Mouse (Mus musculus) ES-Bruce4 (cell line): ENCODE measurements around the gene Drd4. TPM values are rescaled to one million over a fixed set of nuclear protein-coding genes. Genes with fewer than 3 reads are reported as not detected.

Experiments used
- H3K27ac ChIP-seq: 2 replicates; pipeline ENCODE4 v1.5.1; 2012; ENCODE audit warnings: low read length, inconsistent platforms; ENCODE audit not compliant: insufficient read depth
- H3K27me3 ChIP-seq: 2 replicates; pipeline ENCODE4 v1.6.1; 2012; ENCODE audit warnings: mild to moderate bottlenecking, low read length, inconsistent platforms; ENCODE audit not compliant: control insufficient read depth, poor library complexity, insufficient read depth, severe bottlenecking
- H3K36me3 ChIP-seq: 2 replicates; pipeline ENCODE4 v1.6.1; 2012; ENCODE audit warnings: inconsistent platforms, mild to moderate bottlenecking, low read length, moderate library complexity; ENCODE audit not compliant: control insufficient read depth, poor library complexity, insufficient read depth, severe bottlenecking
- H3K4me1 ChIP-seq: one replicate; pipeline ENCODE4 v1.8.1; 2011; ENCODE audit warnings: low read length; ENCODE audit not compliant: control insufficient read depth, insufficient read depth
- H3K4me3 ChIP-seq: 2 replicates; pipeline ENCODE4 v1.5.1; 2011; ENCODE audit warnings: low read depth, mild to moderate bottlenecking, low read length
- H3K9ac ChIP-seq: 2 replicates; pipeline ENCODE4 v1.6.1; 2012; ENCODE audit warnings: low read depth, mild to moderate bottlenecking, inconsistent platforms; ENCODE audit not compliant: poor library complexity, severe bottlenecking
- H3K9me3 ChIP-seq: replicated peaks from 2 replicates; pipeline ENCODE4 v1.6.1; 2012; ENCODE audit warnings: mild to moderate bottlenecking, low read length, inconsistent platforms; ENCODE audit not compliant: control insufficient read depth, poor library complexity, insufficient read depth, severe bottlenecking
- CTCF ChIP-seq: IDR thresholded peaks from one replicate; pipeline ENCODE4 v1.8.1; 2011; ENCODE audit warnings: low read depth, low read length
- EP300 ChIP-seq: IDR thresholded peaks from 2 replicates; pipeline ENCODE4 v1.6.1; 2011; ENCODE audit warnings: low read depth, low read length; ENCODE audit not compliant: insufficient read depth
- POLR2A ChIP-seq: IDR thresholded peaks from one replicate; pipeline ENCODE4 v1.8.1; 2011; ENCODE audit warnings: low read length; ENCODE audit not compliant: insufficient read depth
- polyA plus RNA-seq: library from polyadenylated mRNA; stranded (reverse); fragments of >200 nt; gene quantifications from 2 replicates; pipeline ENCODE4 v1.2.4, GENCODE M21; 2011; ENCODE audit warnings: low read depth; ENCODE audit not compliant: missing spikeins, insufficient read depth, insufficient read length

Drd4 gene
- polyA plus RNA-seq, 1 experiment, result 0.21 TPM

DNA sequence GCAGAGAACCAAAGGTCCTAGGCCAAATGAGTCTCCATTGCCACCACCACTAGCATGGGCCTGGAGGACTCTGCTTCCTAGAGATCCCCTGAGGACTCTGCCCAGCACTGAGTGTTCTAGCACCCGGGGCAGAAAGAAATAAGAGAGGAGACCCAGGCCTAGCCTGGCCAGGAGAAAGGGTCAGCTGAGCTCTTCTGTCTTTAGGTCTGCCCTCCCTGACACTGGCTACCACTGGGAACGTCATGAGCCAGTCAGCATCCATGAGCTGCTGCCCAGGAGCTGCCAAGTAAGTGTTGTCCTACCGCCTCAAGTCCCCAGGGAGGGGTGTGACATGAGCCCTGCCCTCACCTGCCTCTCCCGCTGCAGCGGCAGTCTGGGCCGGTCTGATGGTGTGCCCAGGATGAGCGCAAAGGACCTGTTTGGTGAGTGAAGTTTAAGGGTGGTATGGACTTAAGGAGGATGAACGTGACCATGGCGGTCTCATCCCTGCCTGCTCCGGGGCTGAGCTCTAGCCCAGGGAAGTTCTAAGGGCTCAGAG is 50.0 kb downstream of the Drd4 start:
- Histone ChIP-seq H3K27ac (no peak overlapping the region), H3K4me3 (no peak overlapping the region), H3K4me1 (peaks cover 8% of the 10 kb centered on the region), H3K9ac (no peak overlapping the region), H3K9me3 (no peaks in the 10 kb centered on the region), H3K36me3 (no peaks in the 10 kb centered on the region), H3K27me3 (no peaks in the 10 kb centered on the region)
- TF ChIP-seq EP300, result no peak
- TF ChIP-seq CTCF, result no peak
- TF ChIP-seq POLR2A, result no peak

DNA sequence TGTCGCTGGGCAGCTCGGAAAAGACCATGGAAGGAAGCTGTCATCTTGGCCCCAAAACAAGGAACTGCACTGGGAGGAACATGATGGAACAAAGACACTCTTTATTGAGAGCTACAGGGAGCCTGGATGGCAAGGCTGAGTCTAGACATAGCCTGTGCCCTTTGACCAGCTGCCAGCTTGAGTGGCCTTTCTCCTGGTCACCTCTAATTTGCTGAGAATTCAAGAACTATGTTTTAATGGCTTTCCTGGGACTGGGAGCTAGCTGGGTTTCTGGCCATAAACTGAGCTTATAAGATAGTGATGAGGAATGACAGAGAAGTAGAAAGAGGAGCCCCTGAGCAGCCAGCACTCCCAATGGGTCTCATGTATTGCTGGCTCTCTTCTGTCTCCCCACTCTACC is 51.4 kb downstream of the Drd4 start:
- H3K4me1 ChIP-seq, result peaks cover 8% of the 10 kb centered on the region
- H3K27ac ChIP-seq, result no peak overlapping the region
- no peak overlapping the region for H3K9ac ChIP-seq
- H3K36me3 ChIP-seq, result no peaks in the 10 kb centered on the region
- H3K27me3 ChIP-seq, result no peaks in the 10 kb centered on the region
- no peak for TF ChIP-seq CTCF
- TF ChIP-seq EP300, result no peak
- no peak for TF ChIP-seq POLR2A
- no peak overlapping the region for H3K4me3 ChIP-seq
- H3K9me3 ChIP-seq, result no peaks in the 10 kb centered on the region

DNA sequence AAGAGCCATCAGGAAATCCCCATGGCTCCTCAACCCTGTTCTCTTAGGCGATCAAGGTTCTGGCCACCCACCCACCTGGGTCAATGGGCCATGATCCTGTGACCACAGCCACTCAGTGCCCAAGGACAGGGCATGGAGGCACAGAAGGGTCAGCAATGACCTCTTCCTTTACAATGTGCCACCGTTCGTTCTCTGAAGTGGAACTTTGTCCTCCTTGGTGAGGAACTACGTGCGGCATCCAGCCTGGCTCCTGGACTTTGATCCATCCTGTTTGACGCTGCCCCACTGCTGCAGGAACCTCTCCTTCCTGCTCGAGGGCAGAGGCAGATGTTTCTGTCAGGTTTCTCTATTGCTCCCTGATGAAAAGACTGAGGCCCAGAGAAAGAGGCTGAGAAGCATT is 51.9 kb downstream of the Drd4 start:
- Histone ChIP-seq H3K4me1 (peaks cover 8% of the 10 kb centered on the region), H3K4me3 (no peak overlapping the region), H3K36me3 (no peaks in the 10 kb centered on the region), H3K9ac (no peak overlapping the region), H3K9me3 (no peaks in the 10 kb centered on the region), H3K27me3 (no peaks in the 10 kb centered on the region), H3K27ac (no peak overlapping the region)
- TF ChIP-seq CTCF (no peak), EP300 (no peak), POLR2A (no peak)

DNA sequence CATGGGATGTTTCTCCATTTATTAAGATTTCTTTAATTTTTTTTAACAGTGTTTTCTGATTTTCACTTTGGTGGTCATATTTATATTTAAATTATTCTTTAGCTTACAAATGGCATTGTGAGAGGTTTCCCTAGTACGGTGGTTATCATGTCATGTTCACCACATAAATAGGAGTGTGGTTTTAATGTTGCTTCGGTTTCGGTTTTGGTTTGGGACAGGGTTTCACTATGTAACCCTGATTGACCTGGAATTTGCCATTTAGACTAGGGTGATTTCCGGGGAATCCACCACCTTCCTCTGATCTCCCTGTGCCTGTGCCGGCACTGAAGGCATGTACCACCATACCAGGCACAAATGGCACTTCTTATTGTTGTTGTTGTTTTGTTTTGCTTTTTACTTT is 53.0 kb downstream of the Drd4 start:
- no peak overlapping the region for H3K4me3 ChIP-seq
- no peak overlapping the region for H3K27ac ChIP-seq
- H3K4me1 ChIP-seq, result peaks cover 4% of the 10 kb centered on the region
- no peaks in the 10 kb centered on the region for H3K9me3 ChIP-seq
- no peak overlapping the region for H3K9ac ChIP-seq
- no peaks in the 10 kb centered on the region for H3K36me3 ChIP-seq
- TF ChIP-seq CTCF, result no peak
- TF ChIP-seq EP300, result no peak
- no peak for TF ChIP-seq POLR2A
- no peaks in the 10 kb centered on the region for H3K27me3 ChIP-seq

Other genes with a start within 250 kb of the Drd4 start
- 18.3 and 22.2 TPM in 2 replicates for gene B4galnt4, start 230.9 kb upstream of the Drd4 start, polyA plus RNA-seq
- 19.6 and 22.0 TPM in 2 replicates for gene Pkp3, start 213.8 kb upstream of the Drd4 start, polyA plus RNA-seq
- gene Sigirr, start 191.4 kb upstream of the Drd4 start, polyA plus RNA-seq, result 15.4 and 23.2 TPM in 2 replicates
- 19.1 and 22.1 TPM in 2 replicates for gene Ano9, start 174.2 kb upstream of the Drd4 start, polyA plus RNA-seq
- 42.5 and 55.3 TPM in 2 replicates for gene Ptdss2, start 169.6 kb upstream of the Drd4 start, polyA plus RNA-seq
- gene Rnh1, start 119.1 kb upstream of the Drd4 start, polyA plus RNA-seq, result 44.8 and 48.5 TPM in 2 replicates
- 50.5 and 51.8 TPM in 2 replicates for gene Hras, start 98.0 kb upstream of the Drd4 start, polyA plus RNA-seq
- 3.3 and 3.4 TPM in 2 replicates for gene Lrrc56, start 97.8 kb upstream of the Drd4 start, polyA plus RNA-seq
- 5.9 and 6.6 TPM in 2 replicates for gene Lmntd2, start 77.9 kb upstream of the Drd4 start, polyA plus RNA-seq
- gene Rassf7, start 76.1 kb upstream of the Drd4 start, polyA plus RNA-seq, result 29.6 and 36.3 TPM in 2 replicates
- gene Phrf1, start 63.2 kb upstream of the Drd4 start, polyA plus RNA-seq, result 99.5 and 99.9 TPM in 2 replicates
- 0.57 TPM in 1 of 2 replicates, not detected in the other for gene Irf7, start 25.5 kb upstream of the Drd4 start, polyA plus RNA-seq
- not detected in 2 replicates for gene Cdhr5, start 15.2 kb upstream of the Drd4 start, polyA plus RNA-seq
- gene Sct, start 12.9 kb upstream of the Drd4 start, polyA plus RNA-seq, result 7.4 and 8.5 TPM in 2 replicates
- 79.2 and 79.4 TPM in 2 replicates for gene Deaf1, start 35.7 kb downstream of the Drd4 start, polyA plus RNA-seq
- 7.0 and 8.2 TPM in 2 replicates for gene Tmem80, start 35.7 kb downstream of the Drd4 start, polyA plus RNA-seq
- 39.8 and 46.0 TPM in 2 replicates for gene Eps8l2, start 46.9 kb downstream of the Drd4 start, polyA plus RNA-seq
- gene Taldo1, start 100.2 kb downstream of the Drd4 start, polyA plus RNA-seq, result 210 and 226 TPM in 2 replicates
- gene Gatd1, start 122.1 kb downstream of the Drd4 start, polyA plus RNA-seq, result 36.7 and 45.4 TPM in 2 replicates
- 1.3 and 2.2 TPM in 2 replicates for gene Cend1, start 137.5 kb downstream of the Drd4 start, polyA plus RNA-seq
- gene Slc25a22, start 145.9 kb downstream of the Drd4 start, polyA plus RNA-seq, result 16.3 and 19.9 TPM in 2 replicates
- gene Pidd1, start 152.0 kb downstream of the Drd4 start, polyA plus RNA-seq, result 22.1 and 27.6 TPM in 2 replicates
- gene Rplp2, start 155.4 kb downstream of the Drd4 start, polyA plus RNA-seq, result 2,328 and 2,759 TPM in 2 replicates
- 33.3 and 43.5 TPM in 2 replicates for gene Pnpla2, start 163.2 kb downstream of the Drd4 start, polyA plus RNA-seq
- gene Cracr2b, start 169.1 kb downstream of the Drd4 start, polyA plus RNA-seq, result 13.5 and 14.0 TPM in 2 replicates
- 99.0 and 107 TPM in 2 replicates for gene Cd151, start 175.4 kb downstream of the Drd4 start, polyA plus RNA-seq
- gene Polr2l, start 183.1 kb downstream of the Drd4 start, polyA plus RNA-seq, result 12.1 and 15.3 TPM in 2 replicates
- 37.4 and 39.9 TPM in 2 replicates for gene Tspan4, start 183.2 kb downstream of the Drd4 start, polyA plus RNA-seq
- gene Chid1, start 247.9 kb downstream of the Drd4 start, polyA plus RNA-seq, result 14.9 and 16.7 TPM in 2 replicates